Mouse (Mus musculus) right cerebral cortex, postnatal 10 days (tissue): ENCODE measurements at regions not wholly inside any gene's neighbourhood (a gene's known extent, or its start where the extent isn't known, plus 50 kb on each side); places are given as distances from the start of the nearest gene placed in this dataset.
A peak's percentile ranks its signal among the peaks of the same experiment; 100 is the strongest.
"Not testable (repeated sequence)": the region's sequence is repeated elsewhere in the genome, so short reads cannot be mapped to it uniquely, and the experiment has no call there.

Source experiments
- DNase-seq, 2 experiments: peaks; one replicate each; pipeline ENCODE4 v3.0.0; 2021; ENCODE audit warnings: low spot score in 2 of 2

DNA sequence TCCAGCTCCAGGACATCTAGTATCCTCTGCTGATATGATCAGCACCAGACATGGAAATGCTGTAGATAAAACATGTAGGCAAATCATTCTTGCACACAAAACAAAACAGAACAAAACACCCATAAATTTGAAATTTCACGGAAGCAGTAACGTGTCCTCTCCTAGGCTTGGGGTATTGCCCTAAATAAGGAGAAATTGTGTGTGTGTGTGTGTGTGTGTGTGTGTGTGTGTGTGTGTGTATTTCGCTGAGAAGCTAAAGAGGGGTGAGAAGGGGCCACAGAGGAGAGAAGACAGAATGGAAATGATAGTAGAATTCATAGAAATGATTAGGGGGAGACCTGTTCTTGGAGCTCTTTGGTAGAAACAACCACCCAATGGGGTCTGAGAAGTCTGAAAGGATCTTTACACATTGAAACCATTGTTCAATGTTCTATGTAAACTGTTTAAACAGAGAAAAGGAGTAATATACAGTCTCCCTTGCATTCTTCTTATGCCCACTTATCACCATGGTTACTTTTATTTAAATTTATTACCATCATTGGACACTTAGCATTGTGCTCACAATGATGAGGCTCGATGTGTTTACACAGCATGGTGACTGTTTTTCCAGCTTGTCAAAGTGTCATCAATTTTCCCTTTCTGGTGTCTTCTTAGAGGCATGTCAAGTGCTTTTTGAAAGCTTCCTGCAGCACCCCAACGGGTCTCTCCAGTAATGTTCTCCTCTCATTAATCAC is 317.3 kb upstream of the 4933412E24Rik start:
- no peak for DNase-seq

DNA sequence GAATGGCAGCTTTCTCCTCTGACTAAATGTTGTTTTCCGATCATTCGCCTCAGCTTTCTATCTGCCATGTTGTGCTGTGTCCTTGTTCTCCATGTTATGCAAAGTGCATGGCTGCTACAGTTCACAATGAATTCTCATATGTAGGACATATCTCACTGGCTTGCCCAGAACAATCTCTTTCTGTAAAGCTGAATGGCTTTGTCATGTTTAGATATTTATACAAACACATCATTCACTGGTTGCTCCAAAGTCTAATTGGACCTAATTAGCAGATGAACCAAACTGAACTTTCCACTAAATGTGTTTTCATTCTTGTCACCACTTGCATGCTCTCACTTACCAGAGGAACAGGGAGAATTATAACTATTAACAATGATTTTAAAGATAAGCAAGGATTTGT is 301.2 kb upstream of the 4933412E24Rik start:
- DNase-seq, result no peak

DNA sequence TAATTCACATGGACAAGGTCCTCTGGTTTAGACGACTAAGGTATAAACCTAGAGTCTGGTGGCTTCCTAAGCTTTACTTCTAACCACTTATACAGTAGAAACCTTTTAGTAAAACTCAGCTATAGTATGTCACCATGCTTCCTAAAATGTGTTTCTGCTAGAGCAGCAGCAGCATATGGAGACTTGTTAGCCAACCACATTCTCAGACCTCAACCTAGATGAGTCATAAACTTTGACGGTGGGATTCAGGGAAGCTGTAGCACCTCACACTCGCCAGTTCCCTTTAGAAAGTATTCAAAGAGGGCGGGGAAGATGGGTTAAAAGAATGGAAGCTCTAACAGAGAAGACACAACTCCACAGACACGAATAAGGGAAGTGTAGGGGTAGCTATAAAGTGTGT is 298.8 kb upstream of the 4933412E24Rik start:
- no peak for DNase-seq

DNA sequence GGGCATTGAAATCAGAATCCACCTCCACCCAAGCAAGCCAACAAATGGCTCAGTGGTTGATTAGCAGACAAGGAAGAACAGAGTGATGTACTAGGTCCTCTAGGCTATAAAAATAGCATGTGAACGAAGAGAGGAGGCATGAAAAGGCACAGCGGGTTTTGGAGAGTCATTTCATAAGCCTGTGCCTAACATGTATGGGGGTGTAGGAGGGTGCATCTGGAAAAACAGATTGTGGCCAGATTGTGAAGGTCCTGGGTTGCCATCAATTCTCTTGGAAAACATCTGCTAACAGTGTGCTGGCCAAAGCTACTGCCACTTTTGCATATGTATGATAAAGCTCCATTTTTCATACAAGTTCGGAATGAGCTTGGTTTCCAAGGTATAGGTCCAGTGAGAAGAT is 293.5 kb upstream of the 4933412E24Rik start:
- DNase-seq, result peak; percentile 62 to 72

DNA sequence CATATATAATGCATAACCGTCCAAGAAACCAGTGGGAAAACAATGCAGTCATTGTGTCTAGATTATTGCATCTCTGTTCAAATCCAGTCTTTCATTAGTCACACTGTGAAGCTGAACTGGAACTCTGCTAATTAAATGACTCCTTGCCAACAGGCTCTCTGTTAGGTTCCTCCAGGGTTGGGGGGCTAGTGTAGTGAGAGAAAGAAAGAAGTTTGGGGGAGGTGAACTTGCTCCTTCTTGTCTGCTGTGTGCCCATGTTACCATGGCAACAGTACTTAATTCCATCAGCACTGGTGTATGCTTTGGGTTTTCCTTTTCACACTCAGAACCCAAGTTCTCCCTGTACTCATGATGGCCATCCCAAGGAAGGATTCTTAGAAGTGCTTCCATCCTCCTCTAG is 292.6 kb upstream of the 4933412E24Rik start:
- DNase-seq, result peak in 1 of 2 experiments; percentile 30

DNA sequence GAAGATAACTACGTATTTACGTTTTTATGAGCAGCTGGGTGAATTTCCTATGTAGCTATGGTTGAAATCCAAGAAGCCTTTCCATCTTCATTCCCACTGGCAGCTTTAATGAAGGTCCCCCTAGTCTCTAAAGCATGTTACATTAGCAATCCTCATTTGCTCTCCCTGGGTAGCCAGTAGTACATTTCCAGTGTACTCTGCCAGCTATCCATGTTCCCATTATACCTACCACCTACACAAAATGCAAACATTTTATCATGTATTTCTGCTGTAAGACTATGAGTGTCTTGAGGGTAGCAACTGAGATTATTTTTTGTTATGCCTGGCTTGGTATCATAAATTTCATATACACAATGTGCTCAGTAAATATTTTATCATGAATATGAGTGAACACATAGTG is 291.7 kb upstream of the 4933412E24Rik start:
- no peak for DNase-seq

DNA sequence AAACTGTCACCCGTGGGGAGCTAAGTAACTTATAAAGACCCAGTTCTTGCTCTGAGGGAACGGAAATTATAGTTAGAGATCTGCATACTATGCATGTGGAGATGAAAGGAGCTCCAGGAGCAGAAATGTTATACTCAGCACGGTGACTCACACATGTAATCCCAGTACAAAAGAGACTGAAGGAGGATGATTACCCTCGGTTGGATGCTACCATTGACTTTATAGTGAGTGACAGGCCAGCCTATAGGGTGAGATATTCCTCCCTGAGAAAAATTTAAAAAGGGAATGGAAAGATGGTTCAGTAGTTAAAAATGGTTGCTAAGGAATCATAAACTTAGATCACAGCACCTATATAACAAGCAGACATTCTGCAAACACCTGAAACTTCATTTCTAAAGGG is 287.1 kb upstream of the 4933412E24Rik start:
- no peak for DNase-seq

DNA sequence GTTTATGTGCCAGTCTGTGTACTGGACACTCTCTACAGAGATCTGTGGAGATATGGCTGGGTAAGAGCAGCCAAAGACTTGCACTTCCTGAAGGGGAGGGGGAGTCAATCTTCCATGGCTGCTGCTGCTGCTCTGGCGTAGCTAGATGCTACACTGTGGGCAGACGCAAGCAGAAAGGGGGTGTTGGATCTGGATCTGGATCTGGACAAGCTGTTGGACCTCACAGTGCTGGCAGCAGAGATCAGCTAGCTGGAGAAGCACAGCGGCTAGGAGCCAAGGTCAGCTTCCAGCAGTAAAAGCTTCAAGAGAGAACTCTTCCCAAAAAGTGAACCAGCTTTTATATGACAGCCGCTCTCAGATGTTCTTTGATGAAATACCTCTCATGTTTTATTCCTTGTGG is 285.5 kb upstream of the 4933412E24Rik start:
- no peak for DNase-seq

DNA sequence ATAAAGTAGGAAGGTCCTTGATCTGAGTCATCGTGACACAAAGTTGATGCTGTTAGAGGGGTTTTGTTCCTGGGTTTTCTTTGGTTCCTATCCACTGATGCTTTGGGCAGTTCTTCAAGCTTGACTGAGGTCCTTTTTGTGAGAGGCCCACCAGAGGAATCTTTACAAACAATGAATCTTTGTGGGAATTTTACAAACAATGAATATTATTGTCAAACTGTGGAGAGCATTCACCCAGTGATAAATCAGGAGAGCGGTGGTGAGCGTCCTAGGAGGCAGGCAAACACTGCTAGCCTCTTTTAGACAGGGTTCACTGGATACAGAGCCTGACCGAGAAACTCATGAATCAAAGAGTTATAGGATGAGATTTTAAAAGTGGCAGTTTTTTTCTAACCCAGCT is 268.9 kb upstream of the 4933412E24Rik start:
- DNase-seq, result no peak

DNA sequence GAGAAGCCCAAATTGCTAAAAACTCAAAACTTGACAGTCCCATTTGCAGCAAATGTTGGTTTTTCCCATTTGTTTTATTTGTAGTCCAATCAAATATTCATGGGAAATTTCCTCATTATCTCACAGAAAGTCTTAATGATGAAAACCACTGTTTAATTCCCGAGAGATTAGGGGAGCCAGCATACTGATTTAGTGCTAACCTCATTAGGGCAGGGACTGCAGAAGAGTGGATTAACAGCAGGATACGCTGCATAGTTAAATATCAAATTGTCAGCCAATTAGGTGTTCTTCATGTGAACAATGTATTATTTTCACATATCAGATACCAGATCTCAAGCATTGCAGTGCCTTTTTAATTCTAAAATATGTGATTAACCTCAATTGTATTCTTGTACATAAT is 264.0 kb upstream of the 4933412E24Rik start:
- no peak for DNase-seq

DNA sequence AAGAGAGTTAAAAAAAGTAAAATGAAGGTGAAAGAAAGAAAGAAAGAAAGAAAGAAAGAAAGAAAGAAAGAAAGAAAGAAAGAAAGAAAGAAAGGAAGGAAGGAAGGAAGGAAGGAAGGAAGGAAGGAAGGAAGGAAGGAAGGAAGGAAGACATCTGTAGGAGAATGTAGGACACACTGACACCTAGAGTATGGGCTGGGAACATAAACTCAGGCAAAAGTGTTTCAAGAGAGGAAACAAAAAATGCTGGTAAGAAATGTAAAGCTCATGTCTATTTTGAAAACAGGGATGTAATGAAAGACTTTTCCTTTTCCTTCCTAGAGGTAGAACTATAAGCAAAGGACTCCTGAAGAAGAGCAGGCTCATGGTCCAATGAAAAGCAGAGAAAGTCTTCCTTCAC is 237.2 kb upstream of the 4933412E24Rik start:
- not testable (repeated sequence) for DNase-seq

DNA sequence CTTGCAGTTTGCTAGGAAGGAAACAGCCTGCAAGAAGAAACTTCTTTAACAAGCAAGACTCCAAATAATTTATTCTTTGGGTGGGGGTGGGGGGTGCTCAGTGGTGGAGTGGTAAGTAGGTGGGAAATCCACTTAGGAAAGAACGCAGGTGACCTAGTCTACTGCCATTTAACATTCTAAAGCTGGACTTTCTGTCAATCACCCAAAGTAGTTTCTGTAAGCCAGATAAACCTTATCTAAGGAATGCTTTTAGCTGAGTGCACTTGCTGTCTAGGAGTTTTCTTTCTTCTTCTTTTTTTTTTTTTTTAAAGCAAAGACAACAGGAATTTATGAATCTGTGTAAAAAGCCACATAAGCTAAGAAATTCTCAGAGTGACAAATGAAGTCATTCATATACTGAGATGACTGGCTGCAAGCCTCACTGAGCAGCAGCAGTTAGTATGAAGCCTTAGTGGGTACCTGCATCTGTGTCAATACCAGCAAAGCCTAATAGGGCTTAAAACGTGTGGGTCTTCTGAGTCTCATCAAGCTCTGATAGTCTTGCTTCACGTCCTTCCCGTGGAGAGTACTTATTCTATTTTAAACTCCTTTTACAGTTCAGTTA is 210.0 kb upstream of the 4933412E24Rik start:
- no peak for DNase-seq

DNA sequence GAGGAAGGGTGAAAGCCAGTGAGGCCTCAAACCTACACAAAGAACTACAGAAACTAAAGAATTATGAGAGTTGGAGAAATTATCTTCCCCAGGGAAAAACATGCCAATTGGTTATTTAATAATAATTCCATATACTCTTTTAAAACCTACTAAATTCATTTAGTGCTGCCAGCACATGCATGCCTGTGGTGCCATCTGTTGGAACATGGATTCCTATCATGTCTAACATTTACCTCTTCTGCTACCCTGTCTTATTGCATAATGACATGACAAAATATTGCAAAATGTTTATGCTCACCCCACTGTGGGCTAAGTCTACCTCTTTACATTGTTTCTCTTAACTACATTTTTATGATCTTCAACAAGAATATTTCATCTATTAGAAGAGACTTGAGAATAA is 178.7 kb upstream of the 4933412E24Rik start:
- DNase-seq, result no peak

DNA sequence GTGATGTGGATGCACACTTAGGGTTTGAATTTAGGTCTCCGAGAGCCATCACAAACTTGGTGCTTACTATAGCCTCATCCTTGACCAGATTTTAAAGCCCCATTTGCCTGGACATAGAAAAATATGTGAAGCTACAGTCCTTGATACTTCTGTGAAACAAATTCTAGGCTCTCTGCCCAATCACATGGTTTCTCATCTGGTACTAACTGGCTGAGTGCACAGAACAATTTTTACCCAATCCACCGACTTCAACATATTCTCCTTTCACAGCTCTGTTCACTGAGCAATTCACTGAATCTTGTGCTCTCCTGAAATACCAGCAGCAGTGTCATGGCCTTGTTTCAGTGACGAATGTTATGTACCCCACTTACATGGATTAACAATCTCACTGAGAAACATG is 176.7 kb upstream of the 4933412E24Rik start:
- peak in 1 of 2 experiments; percentile 19 for DNase-seq

DNA sequence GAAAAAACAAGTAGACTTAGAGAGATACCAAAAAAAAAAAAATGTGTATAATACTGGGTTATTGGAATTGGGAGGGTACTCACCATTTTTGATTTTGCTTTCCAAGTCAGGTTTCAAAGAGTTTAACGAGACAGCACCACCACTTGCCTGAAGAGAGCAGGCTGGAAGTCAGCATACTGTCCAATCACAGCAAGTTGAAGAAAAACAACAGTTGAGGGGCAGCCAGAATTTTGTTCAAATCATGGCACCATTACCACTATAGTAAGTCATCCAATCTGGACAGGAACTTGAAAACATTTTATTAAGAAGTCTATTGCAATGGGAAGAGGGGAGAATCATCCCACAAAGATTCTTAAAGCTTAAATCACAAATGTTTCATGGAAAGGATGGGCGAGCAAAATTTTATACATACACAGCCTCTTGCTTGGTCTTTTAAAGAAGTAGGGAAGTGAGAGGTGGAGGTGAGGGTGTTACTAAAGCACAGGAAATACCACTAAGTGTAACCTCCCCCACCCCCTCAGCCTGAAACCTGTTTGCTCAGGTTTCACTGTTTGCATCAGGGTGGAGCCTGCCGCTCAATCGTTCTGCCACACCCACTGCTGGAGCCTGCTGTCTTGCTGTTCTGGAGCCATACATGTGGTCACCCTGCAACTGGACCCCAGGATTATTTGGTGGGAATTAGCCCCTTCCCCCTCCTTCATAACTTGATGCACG is 170.7 kb upstream of the 4933412E24Rik start:
- DNase-seq, result no peak

DNA sequence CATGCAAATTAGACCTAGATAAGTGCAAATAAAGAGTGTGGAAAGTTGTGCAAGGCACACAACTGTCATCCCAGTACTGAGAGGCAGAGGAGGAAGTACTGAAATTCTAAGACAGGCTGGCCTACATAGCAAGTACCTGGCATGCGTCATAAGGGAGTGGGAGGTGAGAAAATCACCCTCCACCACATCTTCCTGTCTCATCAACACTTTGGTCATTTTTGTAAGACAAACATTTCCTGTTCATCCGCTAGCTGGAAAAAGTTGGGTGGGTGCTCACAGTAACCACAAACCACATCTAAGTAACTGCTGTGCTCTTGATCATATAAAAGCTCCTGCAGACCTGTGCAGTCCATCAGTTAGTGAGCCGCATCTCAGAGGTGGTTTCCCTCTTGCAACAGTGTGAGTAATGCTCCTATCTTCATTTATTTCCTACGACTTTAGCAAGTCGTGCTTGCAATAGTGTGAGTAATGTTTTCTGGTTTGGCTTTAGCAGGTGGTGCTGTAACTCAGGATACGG is 125.2 kb upstream of the 4933412E24Rik start:
- no peak for DNase-seq

DNA sequence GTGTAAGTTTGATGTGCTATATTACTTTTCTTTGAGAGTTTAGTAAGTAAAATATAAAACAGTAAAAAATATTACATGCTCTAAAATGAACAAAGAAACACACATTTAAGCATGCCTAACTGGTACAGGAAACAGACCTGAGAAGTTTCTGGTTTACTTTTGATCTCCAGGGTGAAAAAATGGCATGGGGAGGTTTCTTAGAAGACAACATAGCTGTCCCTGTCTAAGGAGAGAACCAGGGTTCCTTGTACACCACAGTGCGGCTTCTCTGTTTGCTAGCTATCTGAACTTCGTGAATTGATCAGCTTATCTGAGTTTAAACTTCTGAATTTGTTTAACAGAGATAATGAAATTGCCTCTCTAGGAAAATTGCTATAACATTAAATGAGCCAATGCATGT is 120.3 kb upstream of the 4933412E24Rik start:
- no peak for DNase-seq

DNA sequence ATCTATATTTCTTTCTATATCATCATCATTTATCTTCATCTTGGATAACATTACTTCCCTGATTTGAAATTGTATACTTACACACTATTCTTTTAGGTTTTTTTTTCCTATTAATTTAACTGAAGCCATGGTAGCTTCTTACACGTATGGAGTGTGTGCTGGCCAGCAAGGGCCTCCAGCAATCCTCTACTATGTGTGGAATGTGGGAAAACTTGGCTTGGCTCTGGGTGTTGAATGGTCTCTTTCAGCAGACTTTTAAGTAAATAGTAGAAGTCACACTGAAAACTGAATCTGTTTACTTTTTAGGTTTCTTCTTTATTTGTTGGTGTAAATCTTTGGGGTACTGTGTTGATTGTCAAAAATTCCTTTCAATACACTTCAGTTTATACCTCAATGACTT is 118.1 kb upstream of the 4933412E24Rik start:
- DNase-seq, result no peak

DNA sequence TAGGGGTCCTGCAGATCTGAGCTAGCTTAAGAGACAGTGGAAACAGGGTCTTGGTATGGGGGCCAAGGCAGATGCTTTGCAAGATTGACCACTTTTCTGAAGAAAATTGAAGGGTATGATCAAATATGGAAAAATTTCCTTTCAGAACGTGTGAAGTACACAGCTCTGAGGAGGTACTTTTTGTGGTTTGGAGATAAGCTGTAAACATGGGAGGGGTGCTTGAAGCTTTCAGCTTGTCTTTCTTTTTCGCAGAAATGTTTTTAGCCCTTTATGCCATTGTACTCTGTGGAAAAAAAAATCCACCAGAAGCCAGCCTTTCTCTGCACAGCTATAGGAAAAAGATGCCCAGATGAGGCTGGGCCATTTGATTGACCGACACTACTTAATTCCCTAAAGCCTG is 116.3 kb upstream of the 4933412E24Rik start:
- DNase-seq, result no peak

DNA sequence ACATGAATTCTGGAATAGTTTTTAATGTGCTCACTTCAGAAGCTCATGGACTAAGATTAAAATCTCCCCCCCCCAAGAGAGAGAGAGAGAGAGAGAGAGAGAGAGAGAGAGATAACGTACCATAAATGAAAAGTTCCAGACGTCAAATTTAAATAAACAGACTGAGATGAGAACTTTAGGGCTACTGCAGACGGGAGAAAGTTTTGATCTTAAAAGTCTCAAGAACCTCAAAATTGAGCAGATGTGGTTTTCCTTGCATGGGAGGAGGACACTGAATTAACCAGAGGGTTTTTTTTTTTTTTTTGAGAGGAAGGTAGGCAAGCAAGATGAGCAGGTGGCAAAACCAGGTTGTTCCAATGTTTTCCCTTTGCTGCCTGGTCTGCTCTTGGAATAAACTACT is 108.0 kb upstream of the 4933412E24Rik start:
- DNase-seq, result no peak

DNA sequence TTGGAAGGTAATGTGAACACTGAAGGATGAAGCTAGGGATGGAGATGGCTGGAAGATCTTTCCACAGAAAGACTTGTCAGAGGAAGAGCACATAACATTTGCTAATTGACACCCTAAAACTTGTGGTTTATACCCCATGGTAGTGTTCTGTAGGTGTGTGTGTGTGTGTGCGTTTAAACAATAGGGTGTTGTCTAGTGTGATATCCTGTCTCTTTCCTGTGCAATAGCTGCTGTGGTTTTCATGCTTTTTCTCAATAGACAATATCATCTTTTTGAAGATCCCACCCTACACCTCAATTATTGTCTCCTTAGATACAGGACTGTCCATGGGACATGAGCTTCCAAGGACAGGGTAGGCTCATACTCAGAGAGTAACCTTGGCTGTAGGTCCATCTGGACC is 103.5 kb upstream of the 4933412E24Rik start:
- no peak for DNase-seq

DNA sequence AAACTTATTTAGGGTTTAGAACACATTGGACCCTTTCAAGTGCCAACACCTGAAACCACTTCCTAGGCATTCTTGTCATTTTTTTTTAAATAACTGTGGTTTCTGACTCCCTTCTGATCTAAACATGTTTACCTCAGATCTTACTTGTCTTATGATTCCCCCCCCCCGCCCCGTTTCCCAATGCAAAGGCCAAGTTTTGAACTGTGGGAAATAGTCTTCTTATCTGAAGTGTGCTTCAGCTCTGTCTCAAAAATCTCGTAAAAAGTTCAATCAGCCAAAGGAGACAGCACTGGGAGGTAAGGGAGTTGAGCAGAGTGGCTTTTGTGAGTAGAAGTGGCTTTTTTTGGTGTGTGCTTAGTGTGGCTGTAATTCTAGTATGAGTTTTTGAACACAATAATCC is 95.5 kb upstream of the 4933412E24Rik start:
- no peak for DNase-seq

DNA sequence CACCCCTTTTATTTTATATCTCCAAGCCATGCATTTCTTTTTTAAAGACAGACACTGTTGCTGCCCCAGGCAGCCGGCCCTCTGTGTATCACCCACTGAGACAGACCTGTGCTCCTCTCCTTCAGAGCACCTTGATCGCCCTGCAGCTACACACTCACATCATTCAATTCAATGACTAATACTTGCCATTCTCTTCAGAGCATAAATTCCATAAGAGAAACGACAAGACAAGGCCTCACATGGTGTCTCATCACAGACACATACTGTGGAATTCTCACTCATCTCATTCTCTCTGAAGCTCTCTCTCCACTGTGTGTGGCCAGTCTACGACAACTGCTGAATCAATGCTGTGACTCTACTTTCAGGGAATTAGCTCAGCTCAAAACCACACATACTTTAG is 94.6 kb upstream of the 4933412E24Rik start:
- DNase-seq, result no peak
